Mouse (Mus musculus) heart, embryonic 16.5 days (tissue): ENCODE results near the gene Zc3hc1. TPM values are rescaled to one million over a fixed set of nuclear protein-coding genes. Genes with fewer than 3 reads are reported as not detected.

Experiments used
- polyA plus RNA-seq: library from polyadenylated mRNA; unstranded; fragments of >200 nt; fragmentation: Nextera tagmentation; extraction: Ambion mirVana; gene quantifications from 2 replicates; pipeline ENCODE4 v1.2.1, GENCODE M21; 2015

Gene Zc3hc1
- polyA plus RNA-seq, 1 experiment from 2014 or later: 40.5 TPM

Other genes with a start within 250 kb of the Zc3hc1 start
- gene Ube2h, start 86.5 kb downstream of the Zc3hc1 start, polyA plus RNA-seq: 43.3 and 45.9 TPM in 2 replicates
- 16.8 and 19.0 TPM in 2 replicates for gene Klhdc10, start 10.8 kb upstream of the Zc3hc1 start, polyA plus RNA-seq
- gene Tmem209, start 118.8 kb upstream of the Zc3hc1 start, polyA plus RNA-seq: 21.7 and 27.6 TPM in 2 replicates
- gene Ssmem1, start 118.8 kb upstream of the Zc3hc1 start, polyA plus RNA-seq: 0.12 TPM in 1 of 2 replicates, not detected in the other
- 2.5 and 2.7 TPM in 2 replicates for gene Cpa2, start 150.6 kb upstream of the Zc3hc1 start, polyA plus RNA-seq
- 1.3 and 1.7 TPM in 2 replicates for gene Cpa4, start 177.3 kb upstream of the Zc3hc1 start, polyA plus RNA-seq
- 0.55 and 0.59 TPM in 2 replicates for gene Cpa5, start 220.0 kb upstream of the Zc3hc1 start, polyA plus RNA-seq
- gene Cpa1, start 248.2 kb upstream of the Zc3hc1 start, polyA plus RNA-seq: 6.5 and 7.2 TPM in 2 replicates